Mouse (Mus musculus): ENCODE results near the gene Prkg1.

The Prkg1 gene

DNA sequence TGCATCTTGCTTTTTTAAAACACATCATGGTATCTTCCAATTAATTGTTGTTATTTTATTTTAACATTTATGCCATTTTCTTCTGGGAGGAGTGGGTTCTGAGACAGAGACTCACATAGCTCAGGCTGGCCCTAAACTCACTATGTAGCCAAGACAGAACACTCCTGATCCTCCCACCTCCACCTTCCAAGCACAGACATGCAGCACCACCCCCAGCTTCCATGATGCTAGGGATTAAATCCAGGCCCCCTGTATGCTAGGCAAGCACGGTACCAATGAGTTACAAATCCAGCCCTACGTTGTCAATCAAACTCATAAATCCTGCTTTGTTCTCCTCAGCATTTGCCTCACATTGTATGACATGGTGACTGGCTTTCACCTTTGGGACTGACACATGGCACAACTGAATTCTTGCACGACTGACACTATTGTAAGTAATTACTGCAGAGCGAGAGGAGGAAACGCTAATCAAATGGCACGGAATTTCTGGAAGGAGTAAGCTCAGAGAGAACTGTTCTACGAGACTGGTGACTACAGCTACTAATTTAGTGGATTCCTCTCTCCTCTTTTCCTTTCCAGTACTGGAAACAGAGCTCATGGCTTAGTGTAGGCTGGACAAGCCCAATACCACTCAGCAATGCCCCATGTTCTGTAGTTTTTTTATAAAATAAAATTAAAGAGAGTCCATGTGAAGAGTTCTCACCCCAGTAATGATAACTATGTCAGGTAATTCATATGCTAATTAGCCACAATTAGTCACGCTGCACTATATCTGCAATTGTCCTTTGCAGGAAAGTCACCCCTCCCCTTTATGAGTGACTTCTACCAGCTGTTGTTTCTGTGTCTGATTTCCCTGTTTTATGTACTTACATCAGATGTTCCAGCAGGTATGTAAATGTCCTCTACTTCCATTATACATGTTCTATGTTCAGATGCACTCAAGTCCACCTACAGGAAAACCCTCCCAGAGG, 133.6 kb downstream of the Prkg1 start:
- no peak for DNase-seq (ENCODE audit: extremely low spot score, low read depth, low spot score)

DNA sequence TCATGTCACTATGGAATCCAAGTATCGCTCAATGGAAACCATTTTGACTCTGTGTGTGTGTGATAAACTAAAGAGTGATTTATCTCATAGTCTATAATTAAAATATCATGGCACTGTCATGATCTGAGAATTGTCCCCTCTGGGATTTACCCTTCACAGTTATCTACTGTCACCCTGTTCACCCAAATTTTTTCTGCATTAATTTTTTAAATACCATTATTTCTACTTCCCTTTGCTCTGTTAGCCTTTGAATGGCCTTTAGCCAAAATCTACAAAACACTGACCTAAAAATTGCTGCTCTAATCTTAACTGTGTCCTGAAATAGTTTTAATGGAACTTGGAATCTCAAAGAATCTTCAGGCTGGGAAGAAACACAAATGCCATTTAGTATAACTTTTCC, 143.1 kb downstream of the Prkg1 start:
- no peak for DNase-seq (ENCODE audit: extremely low spot score, low read depth, low spot score)

DNA sequence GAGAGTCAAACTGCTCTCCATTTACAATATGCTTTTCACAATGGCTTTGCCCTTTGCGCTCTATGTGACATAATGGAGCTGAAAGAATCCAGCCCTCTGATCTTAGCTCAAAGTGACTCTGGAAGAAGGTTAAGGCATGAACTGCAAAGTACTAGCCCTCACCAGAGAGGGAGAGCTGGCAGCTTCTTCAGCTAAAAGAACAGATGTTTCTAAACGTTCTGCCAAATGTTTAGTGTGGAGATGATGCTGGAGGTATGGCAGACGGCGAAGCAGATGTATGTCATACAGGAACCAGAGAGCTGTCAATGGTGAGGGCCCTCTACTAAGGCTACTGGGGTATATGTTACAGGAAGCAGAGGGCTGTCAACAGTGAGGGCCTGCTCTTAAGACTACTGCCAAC, 148.0 kb downstream of the Prkg1 start:
- no peak for DNase-seq (ENCODE audit: extremely low spot score, low read depth, low spot score)

DNA sequence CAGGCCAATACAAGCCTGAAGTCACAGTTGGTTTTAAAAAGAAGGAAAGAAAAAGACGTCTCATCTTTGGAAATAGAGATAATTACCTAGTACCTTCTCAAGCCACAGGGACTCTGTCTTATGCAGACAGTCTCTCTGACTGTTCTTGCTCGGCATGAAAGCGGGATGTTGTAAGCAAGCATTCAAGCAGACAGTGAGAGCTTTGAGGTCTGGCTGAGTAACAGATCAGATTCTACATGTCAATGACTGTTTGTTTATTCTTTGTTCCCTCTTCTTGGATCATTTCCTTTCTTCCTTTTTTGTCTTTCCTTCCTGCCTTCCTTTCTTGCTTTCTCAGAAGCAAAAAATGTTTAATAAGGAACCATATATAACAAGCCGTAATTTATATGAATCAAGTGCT, 148.7 kb downstream of the Prkg1 start:
- DNase-seq (ENCODE audit: extremely low spot score, low read depth, low spot score), result no peak

DNA sequence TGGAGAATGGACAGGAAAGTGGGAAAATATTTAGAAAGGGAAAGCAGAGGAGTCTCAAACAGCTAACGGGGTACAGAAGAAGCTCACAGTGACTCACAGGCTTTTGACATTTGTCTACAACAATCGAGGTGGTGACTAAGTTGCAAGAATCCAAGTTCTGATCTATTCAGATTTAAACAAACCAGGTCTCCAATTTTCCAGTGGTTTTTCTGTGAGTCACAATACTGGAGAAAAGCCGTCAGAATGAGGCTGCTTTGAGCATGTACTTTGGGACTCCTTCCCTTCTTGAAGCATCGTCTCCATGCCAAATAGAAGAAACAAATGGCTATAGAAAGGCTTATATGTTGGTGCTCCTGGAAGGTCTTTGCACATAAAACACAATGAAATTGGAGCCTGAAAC, 151.7 kb downstream of the Prkg1 start:
- no peak for DNase-seq (ENCODE audit: extremely low spot score, low read depth, low spot score)

DNA sequence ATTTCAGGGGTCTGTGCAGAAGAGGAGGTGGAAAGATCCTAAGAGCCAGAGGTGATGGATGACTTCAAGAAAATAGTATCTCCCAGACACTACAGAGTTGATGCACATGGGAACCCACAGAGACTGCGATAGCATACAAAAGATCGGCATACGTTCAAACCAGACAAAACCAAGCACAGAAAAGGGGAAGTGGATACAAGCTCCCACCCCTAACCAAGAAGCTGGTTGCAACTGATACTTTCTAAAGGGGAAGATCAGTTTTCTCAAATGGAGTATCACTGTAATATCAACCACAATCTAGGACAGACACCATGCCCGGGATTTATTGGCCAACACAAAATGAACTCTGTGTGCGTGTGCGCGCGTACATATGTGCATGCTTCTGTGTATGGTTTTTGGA, 162.3 kb downstream of the Prkg1 start:
- DNase-seq (ENCODE audit: extremely low spot score, low read depth, low spot score), result no peak

DNA sequence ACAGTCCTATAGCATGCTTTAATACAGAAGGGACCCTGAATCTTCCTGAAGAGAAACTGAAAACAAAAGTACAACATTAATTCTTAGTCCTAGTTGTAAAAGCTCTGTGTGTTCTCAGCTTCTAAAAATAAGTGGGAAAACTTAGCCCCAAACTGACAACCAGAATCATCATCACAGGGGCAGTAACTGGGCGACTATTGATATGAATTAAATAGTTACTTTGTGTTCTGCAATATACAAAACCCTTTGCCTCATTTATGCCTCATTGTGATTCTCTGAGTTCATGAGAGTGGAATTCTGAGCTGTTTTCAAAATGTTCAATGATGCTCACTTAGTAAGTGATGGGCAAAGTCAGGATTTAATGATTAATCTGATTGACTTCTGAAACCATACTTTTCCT, 170.8 kb downstream of the Prkg1 start:
- DNase-seq (ENCODE audit: extremely low spot score, low read depth, low spot score), result no peak

DNA sequence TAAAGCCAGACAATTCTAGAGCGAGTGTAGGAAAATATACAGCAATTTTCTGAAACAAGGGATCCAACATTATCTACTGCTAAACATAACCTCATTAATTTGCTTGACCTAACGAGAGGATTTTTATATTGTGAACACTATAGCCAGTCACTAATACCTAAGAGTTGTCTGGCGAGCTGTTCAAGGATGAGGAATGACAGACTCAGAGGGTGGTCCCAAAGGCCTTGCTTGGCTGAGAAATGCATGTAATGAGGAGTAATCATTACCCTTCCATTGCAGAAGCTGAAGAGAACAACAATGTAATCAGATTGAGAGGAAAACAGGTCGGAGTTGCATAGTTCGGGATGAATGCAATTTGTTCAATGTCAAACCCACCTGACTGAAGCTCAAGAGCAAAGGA, 174.1 kb downstream of the Prkg1 start:
- DNase-seq (ENCODE audit: extremely low spot score, low read depth, low spot score), result no peak

DNA sequence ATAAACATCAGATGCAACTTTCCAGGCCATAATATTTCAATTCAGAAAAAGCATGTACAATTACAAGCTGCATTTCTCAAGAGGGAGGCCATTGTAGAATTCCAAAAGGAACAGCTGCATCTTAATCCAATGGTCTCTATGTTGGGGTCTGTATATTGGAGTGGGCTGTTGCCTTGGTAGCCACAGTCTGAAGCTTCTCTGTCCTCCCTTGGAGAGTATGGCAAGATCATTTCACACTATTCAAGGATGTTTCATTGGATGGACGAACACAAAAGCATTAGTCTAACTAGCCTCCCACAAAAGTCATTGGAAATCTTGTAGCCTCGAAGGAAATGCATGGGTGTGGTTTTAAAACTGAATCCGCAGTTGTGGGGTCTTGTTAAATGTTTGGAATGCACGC, 187.7 kb downstream of the Prkg1 start:
- DNase-seq (ENCODE audit: extremely low spot score, low read depth, low spot score), result no peak

DNA sequence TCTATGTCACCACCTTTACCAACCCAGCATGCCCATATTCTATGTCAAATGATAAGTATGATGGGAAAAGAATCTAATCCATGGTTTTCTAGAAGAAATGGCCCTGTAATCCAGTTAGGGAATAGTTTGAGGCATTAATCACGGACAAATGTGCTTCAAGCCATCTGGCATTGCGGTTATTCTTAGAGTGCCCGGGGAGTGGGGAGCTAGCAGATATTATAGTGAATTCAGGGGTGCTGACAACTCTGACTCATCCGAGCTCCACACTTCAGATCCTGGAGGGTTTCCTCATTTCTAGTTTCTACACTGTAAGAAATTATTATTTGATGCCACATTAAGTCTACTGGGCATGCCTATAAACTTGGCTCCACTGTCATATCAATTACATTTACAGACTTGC, 200.5 kb downstream of the Prkg1 start:
- DNase-seq (ENCODE audit: extremely low spot score, low read depth, low spot score), result no peak

DNA sequence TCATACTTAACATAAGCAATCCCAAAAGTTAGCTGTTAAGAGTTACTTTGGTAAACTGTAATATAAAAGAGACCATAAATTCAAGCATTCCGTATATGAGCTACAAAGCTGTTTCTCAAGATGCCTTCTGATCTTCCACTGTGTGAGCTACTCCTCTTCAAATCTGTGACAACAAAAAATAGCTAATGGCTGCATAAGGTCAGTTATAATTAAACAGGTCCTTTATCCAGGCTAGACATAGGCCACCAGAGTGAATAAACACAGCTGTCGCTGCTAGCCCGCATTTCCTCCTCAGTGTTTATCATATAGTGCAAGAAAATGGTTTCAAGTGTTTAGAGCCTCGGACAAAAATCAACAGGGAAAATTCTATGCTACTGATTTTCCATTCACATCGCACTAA, 218.8 kb downstream of the Prkg1 start:
- no peak for DNase-seq (ENCODE audit: extremely low spot score, low read depth, low spot score)

DNA sequence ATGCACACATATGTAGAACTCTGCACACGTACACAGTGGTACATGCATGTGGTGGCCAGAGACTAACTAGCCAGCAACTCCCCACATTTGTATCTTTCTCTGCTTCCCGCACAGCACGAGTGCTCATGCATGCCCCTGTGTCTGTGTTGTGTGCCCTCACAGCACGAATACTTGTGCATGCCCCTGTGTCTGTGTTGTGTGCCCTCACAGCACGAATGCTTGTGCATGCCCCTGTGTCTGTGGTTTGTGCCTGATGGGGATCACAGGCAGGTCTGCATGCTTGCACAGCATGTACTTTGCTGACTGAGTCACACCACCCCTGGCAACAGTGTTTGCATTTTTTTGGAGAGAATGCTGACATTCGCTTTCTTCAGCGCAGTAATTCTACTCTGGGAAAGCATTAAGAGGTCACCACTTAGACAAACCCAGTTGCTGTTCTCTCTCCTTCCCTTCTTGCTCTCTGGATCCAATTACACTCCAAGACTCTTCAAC, 233.5 kb downstream of the Prkg1 start:
- DNase-seq (ENCODE audit: extremely low spot score, low read depth, low spot score), result no peak

DNA sequence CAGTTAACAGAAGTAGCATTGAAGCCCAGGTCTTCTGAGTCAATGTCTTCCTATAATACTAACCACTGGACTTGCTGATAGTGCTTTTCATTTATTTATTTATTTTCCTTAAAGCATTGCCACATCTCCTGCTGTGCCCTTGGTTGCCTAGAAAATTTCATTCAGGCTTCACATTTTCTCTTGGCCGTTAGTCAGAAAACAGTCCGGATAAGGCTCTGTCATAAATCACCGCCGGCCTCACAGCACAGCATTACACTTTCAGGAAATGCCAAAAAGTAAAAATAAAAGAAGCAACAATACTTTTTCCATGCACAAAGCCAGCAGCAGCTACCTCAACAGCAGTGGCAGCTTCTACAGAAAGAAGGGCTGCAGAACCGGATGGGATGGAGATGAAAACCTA, 234.2 kb downstream of the Prkg1 start:
- no peak for DNase-seq (ENCODE audit: extremely low spot score, low read depth, low spot score)

DNA sequence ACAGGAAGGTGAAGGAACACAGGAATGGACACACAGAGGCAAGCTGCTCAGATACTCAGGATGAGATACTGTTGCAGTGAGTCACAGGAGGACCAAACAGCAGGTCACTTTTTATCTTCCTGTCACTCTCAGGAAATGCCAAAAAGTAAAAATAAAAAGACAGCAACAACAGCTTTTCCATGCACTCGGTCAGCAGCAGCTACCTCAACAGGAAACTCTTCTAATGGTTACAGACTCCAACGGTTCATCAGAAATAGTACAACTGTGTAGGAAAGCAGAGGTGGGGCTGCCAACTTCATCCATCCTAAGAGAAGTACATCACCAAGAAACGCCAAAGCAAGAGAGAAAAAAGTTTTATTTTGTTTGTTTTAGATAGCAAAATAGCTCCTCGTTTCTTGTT, 234.9 kb downstream of the Prkg1 start:
- DNase-seq (ENCODE audit: extremely low spot score, low read depth, low spot score), result no peak

DNA sequence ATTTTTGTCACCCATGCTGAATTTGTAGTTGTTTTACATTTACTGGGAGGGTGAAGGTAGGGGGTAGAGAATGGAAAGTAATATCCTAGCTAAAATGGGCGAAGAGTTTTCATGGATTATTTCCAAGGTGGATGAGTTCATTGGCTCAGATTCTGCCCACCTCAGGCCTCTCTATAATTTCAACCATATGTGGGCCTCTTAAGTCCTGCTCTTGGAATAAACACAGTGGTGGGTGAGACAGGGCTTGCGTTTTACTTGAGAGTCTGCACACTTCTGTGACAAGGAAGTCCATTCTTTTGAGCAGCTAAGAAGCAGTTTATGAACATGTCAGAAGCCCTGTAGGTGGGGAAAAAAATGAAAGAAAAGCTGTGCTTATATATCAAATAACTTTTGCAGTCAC, 250.3 kb downstream of the Prkg1 start:
- DNase-seq (ENCODE audit: extremely low spot score, low read depth, low spot score), result no peak

DNA sequence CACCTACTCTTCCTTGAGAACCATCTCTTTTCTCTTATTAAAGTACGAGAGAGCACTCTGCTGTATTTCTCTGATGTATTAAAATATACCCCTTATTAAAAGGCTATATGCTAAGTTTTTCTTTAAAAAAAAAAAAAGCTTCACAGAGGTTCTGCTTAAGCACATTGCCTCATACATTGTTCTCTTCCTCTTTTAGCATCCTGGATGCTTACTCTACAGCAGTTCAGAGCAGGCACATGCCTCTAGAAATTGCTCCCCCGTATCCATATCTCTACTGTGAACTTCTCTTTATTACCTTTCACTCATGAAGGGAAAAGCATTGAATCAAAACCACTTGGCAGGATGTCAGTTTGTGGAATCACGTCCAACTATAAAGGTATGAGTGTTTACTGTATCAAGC, 257.0 kb downstream of the Prkg1 start:
- no peak for DNase-seq (ENCODE audit: extremely low spot score, low read depth, low spot score)

DNA sequence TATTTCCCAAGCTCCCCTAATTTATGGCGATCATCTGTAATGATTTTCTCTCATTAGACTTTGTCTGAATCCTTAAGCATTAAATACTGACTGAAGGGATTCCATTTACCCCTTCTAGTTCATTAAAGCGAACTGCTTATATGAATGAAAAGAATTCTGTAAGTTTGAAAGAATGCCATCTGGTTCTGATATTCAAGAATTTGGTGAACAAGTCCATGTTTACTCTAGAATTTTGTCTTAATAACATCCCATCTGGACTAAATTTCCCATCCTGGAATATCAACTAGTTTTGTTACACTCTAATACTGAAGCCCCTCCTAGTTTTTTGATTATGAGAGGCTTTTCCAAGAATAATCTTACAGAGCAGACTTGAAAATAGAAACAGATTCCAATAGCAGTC, 258.5 kb downstream of the Prkg1 start:
- DNase-seq (ENCODE audit: extremely low spot score, low read depth, low spot score), result no peak

DNA sequence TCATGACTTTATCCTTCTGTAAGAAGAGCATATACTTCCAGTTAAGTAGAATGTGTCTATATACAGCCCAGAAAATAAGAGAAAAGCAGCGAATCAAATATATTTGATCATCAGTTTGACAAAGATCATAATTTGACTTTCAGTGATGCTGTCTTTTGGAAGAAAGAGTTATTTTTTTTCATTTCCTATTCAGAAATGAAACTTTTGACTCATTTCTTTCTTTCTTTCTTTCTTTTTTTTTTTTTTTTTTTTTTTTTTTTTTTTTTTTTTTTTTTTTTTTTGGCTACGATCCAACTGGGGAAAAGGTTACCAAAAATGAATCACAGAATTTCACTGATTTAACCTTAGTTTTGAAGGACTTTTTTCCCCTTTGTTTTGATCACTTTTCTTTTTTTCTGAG, 259.8 kb downstream of the Prkg1 start:
- no peak for DNase-seq (ENCODE audit: extremely low spot score, low read depth, low spot score)

DNA sequence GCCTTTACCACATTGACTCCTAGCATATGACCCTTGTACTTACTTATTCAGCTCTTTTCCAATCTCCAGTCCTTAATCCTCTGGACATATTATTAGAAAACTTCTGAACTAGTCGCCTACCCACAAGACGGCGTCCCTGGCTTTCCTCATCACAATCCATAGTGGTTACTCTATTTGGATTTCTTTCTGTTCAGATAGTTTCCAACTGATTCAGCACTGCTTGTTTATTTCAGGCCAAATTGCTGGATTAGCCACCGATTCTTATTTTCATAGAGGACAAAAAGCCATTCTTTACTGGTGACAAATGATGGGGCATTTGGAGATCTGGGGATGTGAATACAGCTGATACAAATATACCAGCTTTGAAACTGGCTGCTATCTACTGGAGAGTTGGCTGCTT, 267.4 kb downstream of the Prkg1 start:
- no peak for DNase-seq (ENCODE audit: extremely low spot score, low read depth, low spot score)

DNA sequence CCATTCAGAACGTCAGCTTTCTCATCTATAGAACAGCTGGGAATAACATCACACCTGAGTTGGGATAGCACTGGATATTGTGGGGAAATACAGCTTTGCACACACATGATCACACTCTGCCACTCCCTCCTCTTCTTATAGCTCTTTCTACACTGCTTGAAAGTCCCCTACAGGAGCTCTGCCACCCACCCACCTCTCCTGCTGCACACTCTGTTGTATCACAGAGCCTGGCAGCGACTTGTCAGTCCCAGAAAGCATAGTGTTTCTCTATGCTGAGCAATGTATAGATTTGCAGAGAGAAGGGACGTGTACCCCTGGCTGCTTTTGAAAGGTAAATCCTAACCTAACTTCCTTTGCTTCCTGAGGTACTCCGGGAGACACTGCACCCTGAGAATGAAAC, 275.2 kb downstream of the Prkg1 start:
- DNase-seq (ENCODE audit: extremely low spot score, low read depth, low spot score), result no peak

DNA sequence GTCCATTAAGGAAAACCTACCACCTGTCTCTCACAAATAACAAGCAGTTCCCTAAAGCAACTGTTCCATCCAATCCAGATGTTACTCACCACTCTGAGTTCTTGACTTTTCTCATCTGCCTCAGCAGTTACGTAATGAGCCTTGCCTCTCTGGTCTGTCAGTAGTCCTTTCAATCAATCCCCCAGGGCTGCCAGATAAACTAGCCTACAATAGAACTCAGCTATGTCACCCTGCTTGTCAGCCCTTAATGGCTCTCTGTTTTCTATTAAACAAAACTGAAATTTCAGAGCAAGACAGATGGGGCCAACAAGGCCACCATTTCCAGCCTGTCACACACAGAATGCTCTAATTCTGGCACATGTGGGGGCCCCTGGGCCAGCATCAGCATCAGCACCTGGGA, 293.1 kb downstream of the Prkg1 start:
- peak; percentile 10 for DNase-seq (ENCODE audit: extremely low spot score, low read depth, low spot score)

DNA sequence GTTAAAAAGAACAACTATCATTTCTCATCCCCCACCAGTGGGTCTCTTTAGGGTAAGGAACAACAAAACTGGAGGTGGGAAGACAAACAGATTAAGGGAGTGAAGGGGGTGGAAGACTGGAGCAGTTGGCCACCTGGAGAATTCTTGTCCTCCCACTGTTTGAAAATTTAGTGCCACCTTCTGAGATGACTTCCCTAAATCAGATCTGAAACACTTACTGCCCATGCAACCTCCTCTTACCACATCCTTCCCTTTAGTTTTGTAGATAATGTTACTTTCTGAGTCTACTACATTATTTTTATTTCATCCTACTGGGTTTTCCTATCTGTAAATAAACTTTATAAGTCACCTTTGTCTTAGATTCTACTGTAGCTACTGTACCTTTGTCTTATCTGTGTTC, 304.6 kb downstream of the Prkg1 start:
- DNase-seq (ENCODE audit: extremely low spot score, low read depth, low spot score), result no peak

DNA sequence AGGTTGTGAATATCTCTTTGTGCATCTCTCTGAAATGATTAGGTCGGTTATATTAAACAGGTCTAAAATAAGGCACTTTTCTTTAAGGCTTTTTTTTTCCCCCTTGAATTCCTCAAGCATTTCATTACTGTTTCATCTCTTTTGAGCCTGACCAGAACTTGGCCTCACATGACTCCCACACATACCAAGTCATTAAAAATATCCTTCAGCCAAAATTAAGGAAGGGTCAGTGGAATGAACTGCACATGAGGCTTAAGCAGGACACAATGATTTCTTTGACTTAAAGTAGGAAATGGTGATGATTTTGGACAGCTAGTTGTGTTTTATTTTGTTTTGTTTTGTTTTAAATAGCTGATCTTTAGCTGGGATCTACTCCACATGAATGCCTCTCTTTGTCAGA, 320.7 kb downstream of the Prkg1 start:
- DNase-seq (ENCODE audit: extremely low spot score, low read depth, low spot score), result no peak

All from hindlimb bud, embryonic 11.5 days (tissue).